Mouse (Mus musculus) heart, embryonic 13.5 days (tissue): Measurements from ENCODE around the gene Kirrel3. TPM values are rescaled to one million over a fixed set of nuclear protein-coding genes. Genes with fewer than 3 reads are reported as not detected.

Experiments
- ATAC-seq: fragments of 200-750 bp; cut with Nextera tagmentation; 2 replicates; pipeline ENCODE4 v1.8.0; 2017; ENCODE audit warnings: moderate TSS enrichment; ENCODE audit not compliant: insufficient number of reproducible peaks, low FRiP score, low TSS enrichment; ENCODE audit errors: extremely low read depth
- H3K27ac ChIP-seq: fragments of 300-500 bp; sonication (generic); replicated peaks from 2 replicates; pipeline ENCODE4 v1.5.1; 2015; ENCODE audit warnings: moderate library complexity, mild to moderate bottlenecking, inconsistent platforms
- H3K27me3 ChIP-seq: fragments of 300-500 bp; sonication (generic); replicated peaks from 2 replicates; pipeline ENCODE4 v1.6.1; 2015; ENCODE audit warnings: mild to moderate bottlenecking, inconsistent platforms
- H3K36me3 ChIP-seq: fragments of 300-500 bp; sonication (generic); 2 replicates; pipeline ENCODE4 v1.6.1; 2015; ENCODE audit warnings: mild to moderate bottlenecking, inconsistent platforms
- H3K4me1 ChIP-seq: fragments of 300-500 bp; sonication (generic); 2 replicates; pipeline ENCODE4 v1.6.1; 2015; ENCODE audit warnings: inconsistent platforms
- H3K4me2 ChIP-seq: fragments of 300-500 bp; sonication (generic); 2 replicates; pipeline ENCODE4 v1.6.1; 2015; ENCODE audit warnings: inconsistent platforms, mild to moderate bottlenecking, moderate library complexity
- H3K4me3 ChIP-seq: fragments of 300-500 bp; sonication (generic); 2 replicates; pipeline ENCODE4 v1.5.1; 2015; ENCODE audit warnings: moderate library complexity, mild to moderate bottlenecking, inconsistent platforms
- H3K9ac ChIP-seq: fragments of 300-500 bp; sonication (generic); 2 replicates; pipeline ENCODE4 v1.6.1; 2015; ENCODE audit warnings: inconsistent platforms, mild to moderate bottlenecking, moderate library complexity
- H3K9me3 ChIP-seq: fragments of 300-500 bp; sonication (generic); 2 replicates; pipeline ENCODE4 v1.6.1; 2016; ENCODE audit warnings: inconsistent platforms
- WGBS: fragments of 180-500 bp; shearing (Covaris S2); methylation state at CpG from one replicate; pipeline ENCODE4 v1.1.7; 2015; ENCODE audit warnings: mixed read lengths; 5-methylcytosine and 5-hydroxymethylcytosine counted together
- polyA plus RNA-seq: library from polyadenylated mRNA; unstranded; fragments of >200 nt; fragmentation: Nextera tagmentation; extraction: Ambion mirVana; gene quantifications from 2 replicates; pipeline ENCODE4 v1.2.1, GENCODE M21; 2015

Kirrel3 gene
- polyA plus RNA-seq, 1 experiment from 2014 or later = 1.0 TPM

DNA sequence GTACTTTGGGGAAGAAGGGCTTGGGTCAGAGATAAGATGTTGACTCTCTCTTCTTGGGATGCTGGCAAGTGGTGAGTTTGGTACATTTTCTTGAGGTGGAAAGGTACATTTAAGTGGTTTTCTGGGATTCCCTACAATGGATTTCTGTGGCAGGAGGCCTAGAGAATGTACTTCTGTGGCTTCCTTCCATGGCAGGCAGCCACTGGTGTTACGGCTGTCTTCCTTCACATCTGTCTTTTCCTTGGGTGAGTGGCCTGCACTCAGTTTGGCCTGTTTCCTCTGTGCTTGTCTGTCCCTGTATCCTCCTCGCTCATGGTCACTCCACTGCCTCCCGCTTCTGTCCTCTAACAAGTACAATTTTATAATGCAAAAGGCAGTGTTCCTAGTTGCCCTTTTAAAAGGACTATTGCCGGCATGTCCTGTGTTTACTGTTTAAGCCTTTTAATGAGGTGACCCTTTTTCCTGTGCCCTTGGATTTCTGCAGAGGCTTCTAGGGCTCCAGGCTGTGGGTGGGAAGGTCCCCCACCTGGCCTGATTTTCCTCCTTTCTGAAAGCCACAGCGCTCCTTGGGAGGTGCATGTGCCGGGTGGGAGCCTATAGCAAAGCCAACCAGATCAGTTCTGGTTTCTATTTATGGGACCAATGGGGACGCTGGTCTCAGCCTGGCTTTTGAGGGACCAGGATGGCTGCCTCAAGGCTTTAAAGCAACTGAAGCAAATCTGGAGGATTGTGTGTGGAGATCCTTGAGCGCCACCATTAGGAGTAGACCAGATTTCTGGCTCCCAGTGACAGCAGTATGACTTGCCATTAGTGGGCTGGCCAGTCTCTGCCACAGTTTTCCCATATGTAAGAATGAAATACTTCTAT lies 491.1 kb downstream of the Kirrel3 start:
- Histone ChIP-seq H3K27ac (no peak overlapping the region), H3K4me2 (no peak overlapping the region), H3K27me3 (no peaks in the 10 kb centered on the region), H3K36me3 (no peaks in the 10 kb centered on the region), H3K9ac (no peak overlapping the region), H3K9me3 (no peaks in the 10 kb centered on the region), H3K4me3 (no peak overlapping the region), H3K4me1 (no peaks in the 10 kb centered on the region)
- 66% methylated on average over 8 of the region's 8 CpGs for WGBS
- no peak for ATAC-seq

DNA sequence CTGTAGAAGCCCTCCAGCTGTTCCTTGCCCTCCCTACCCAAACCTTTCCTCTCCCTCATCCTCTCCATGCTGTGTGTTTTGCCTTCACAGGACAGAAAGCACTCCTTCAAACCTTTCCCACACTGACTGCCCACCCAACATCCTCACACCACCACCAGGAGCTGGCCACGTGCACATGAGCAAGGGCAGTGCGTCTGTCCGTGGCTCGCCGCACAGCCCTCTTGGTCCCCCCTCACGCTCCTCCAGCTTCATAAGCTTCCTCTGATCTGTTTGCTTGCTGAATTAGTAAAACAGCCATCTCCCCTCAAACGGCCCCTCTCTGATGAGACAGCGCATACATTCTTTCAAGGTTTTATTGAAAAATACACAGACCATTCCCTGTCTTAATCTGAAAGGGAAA lies 492.0 kb downstream of the Kirrel3 start:
- ATAC-seq = no peak
- Histone ChIP-seq H3K4me1 (no peaks in the 10 kb centered on the region), H3K9me3 (no peaks in the 10 kb centered on the region), H3K27me3 (peaks cover under 1% of the 10 kb centered on the region; the same call in 1 of the 2 replicates), H3K27ac (no peak overlapping the region), H3K36me3 (no peaks in the 10 kb centered on the region), H3K4me2 (no peak overlapping the region), H3K9ac (no peak overlapping the region), H3K4me3 (no peak overlapping the region)
- 69% methylated on average over 8 of the region's 8 CpGs for WGBS

DNA sequence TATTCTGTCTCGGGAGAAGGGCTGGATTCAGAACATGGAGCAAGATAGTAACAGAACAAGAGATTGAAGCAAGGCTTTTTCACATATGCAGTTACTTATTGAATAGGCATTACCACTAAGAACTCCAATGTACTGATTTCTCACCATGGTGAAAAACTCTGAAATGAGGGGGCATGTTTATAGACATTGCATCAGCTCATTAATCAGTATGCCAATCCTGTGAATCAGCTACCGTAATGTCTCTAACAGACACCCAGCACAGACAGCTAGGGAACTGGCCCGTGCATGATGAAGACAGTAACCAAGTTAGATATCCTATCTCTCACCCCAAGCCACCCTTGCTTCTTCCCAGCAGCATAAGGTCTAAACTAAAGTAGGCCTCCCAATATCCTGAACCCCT lies 492.5 kb downstream of the Kirrel3 start:
- no peaks in the 10 kb centered on the region for H3K4me1 ChIP-seq
- ATAC-seq = no peak
- no peak overlapping the region for H3K4me2 ChIP-seq
- no peaks in the 10 kb centered on the region for H3K36me3 ChIP-seq
- WGBS = 68% methylated on average over 3 of the region's 3 CpGs
- no peaks in the 10 kb centered on the region for H3K9me3 ChIP-seq
- no peak overlapping the region for H3K4me3 ChIP-seq
- H3K27ac ChIP-seq = no peak overlapping the region
- no peak overlapping the region for H3K9ac ChIP-seq
- H3K27me3 ChIP-seq = peaks cover 4% of the 10 kb centered on the region; the same call in 1 of the 2 replicates

DNA sequence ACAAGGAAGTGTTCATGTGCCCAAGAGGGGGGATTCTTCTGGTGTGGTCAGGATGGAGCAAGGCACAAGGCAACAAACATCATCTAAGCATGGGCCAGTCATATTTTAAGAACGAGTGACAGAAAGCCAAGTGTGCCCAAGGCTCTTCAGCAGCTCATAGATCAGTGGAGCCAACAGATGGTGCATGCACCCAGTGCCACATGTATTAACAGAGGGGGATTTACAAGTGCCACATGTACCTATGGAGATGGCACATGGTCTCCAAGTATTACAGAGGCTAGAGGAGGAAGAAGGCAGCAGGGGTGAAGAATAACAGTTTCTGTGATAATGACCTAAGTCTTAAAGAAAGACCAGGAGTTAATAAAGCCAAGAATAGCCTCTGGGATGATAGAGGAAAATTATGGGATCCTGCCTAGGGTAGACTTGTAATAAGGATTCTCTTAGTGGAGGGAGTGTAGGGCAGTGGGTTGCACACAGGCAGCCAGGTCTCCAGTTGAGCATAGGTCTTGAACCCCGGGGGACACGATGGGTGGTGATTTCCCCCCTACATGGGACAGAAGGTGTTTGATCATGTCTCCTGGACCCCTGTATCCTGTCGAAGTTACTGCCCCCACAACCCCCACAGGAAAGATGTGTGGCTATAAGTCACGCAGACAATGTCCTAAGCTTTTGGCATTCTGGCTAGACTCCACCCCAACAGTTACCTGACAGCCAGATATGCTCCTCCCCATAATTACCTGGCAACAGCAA lies 495.0 kb downstream of the Kirrel3 start:
- Histone ChIP-seq H3K9ac (no peak overlapping the region), H3K4me1 (peaks cover 3% of the 10 kb centered on the region; the same call in 1 of the 2 replicates), H3K27ac (no peak overlapping the region), H3K4me2 (no peak overlapping the region), H3K36me3 (no peaks in the 10 kb centered on the region), H3K27me3 (peaks cover 14% of the 10 kb centered on the region), H3K9me3 (no peaks in the 10 kb centered on the region), H3K4me3 (no peak overlapping the region)
- ATAC-seq = no peak
- WGBS = 66% methylated on average over 5 of the region's 5 CpGs

DNA sequence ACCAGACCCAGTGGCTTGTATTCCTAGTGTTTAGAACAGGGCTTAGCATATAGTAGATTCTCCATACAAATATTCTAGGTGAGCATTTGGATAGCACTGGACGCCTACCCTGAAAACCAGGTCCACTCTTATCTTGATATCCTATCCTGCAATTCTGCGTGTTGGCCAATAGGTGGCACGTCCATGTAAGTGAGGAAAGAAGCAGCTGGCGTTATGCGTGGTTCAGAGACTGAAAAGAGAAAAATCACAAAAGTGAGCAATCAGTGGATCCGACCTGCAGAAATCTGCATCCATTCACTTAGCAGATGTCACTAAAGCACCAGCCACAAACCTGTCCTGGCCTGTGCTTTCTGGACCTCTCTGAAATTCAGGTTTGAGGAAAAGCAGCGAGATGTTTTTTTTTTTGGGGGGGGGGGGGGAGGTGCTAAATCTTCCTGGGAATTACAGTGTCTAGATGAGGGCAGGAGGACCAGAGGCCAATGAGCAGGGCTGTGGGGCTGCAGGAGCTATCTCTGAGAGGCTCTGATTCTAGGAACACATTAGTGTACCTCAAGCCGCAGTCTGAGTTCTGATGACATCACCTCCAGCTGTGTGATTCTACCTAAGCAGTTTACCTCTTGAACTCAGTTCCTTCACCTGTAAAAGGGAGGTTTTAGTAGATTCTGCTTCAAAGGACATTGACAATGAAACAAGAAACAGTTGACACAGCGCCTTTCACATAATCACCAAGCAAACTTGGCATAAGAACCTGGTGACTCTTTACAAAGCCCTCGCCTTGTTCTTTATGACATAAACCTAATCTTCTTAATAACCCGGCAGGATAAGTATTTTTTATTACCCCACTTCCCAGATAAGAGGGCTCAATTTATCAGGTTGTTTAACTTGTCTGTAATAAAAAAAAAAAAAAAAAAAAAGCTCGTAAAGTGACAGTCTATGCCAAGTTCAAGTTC lies 498.1 kb downstream of the Kirrel3 start:
- no peaks in the 10 kb centered on the region for H3K36me3 ChIP-seq
- no peak overlapping the region for H3K27ac ChIP-seq
- peak overlapping the region; percentile 52 for H3K4me2 ChIP-seq
- 33% methylated on average over 12 of the region's 12 CpGs for WGBS
- H3K4me3 ChIP-seq = no peak overlapping the region
- no peak for ATAC-seq
- H3K4me1 ChIP-seq = peaks cover 3% of the 10 kb centered on the region; the same call in 1 of the 2 replicates
- H3K9ac ChIP-seq = peak overlapping the region; percentile 71
- H3K27me3 ChIP-seq = peaks cover 14% of the 10 kb centered on the region
- H3K9me3 ChIP-seq = no peaks in the 10 kb centered on the region

DNA sequence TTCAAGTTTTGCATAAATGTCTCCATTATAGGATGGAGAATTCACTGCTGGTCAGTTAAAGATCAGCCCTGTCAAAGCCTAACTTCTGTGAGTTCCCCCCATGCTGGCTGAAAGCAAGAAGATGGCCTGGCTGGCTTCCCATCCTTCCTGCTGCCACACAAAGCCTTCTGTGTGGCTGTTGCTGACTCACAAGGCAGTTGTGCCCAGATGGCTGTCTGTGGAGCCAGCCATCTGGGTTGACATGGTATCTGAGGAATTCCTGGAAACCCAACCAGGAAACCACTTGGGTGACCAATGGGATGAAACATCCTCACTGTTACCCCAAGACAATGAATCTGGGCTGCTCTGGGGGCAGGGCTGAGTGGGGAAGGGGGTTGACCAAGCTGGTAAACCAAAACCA lies 500.5 kb downstream of the Kirrel3 start:
- Histone ChIP-seq H3K4me1 (peaks cover 3% of the 10 kb centered on the region; the same call in 1 of the 2 replicates), H3K27ac (no peak overlapping the region), H3K4me3 (no peak overlapping the region), H3K27me3 (peaks cover 14% of the 10 kb centered on the region), H3K9ac (no peak overlapping the region), H3K36me3 (no peaks in the 10 kb centered on the region), H3K9me3 (no peaks in the 10 kb centered on the region), H3K4me2 (no peak overlapping the region)
- ATAC-seq = no peak

DNA sequence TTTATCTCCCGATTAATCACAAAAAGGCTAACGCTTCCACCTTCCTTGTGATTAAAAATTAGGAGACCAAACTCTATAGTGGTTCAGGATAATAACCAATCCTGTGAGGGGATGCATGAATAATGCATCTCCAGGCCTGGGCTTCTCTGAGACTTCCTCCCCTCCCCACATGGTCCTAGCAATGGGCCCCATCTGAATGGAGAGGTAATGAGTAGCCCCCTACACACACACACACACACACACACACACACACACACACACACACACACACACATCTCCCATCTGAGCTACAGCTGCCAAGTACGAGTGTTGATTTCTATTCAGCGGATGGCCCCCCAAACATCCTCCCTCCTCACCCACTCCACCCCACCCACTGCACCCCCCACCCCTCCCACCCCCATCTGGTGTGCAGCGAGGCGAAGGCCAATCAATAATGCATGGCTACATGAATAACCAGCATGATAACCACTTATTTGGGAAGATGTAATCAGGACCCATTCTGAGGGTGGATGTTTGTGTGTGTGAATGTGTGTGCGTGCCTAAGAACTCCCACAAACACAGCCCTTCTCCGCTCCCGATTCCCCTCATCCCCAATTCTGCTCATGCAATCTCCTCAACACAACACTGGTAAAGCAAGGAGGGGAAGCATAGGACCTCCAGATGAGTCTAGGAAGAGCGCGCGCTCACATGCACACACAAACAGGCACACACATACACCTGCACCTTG lies 501.9 kb downstream of the Kirrel3 start:
- Histone ChIP-seq H3K4me3 (no peak overlapping the region), H3K9ac (no peak overlapping the region), H3K4me2 (no peak overlapping the region), H3K36me3 (no peaks in the 10 kb centered on the region), H3K9me3 (no peaks in the 10 kb centered on the region), H3K27me3 (peaks cover 14% of the 10 kb centered on the region), H3K27ac (no peak overlapping the region), H3K4me1 (peaks cover 7% of the 10 kb centered on the region; the same call in 1 of the 2 replicates)
- no peak for ATAC-seq
- WGBS = 83% methylated on average over 12 of the region's 12 CpGs

DNA sequence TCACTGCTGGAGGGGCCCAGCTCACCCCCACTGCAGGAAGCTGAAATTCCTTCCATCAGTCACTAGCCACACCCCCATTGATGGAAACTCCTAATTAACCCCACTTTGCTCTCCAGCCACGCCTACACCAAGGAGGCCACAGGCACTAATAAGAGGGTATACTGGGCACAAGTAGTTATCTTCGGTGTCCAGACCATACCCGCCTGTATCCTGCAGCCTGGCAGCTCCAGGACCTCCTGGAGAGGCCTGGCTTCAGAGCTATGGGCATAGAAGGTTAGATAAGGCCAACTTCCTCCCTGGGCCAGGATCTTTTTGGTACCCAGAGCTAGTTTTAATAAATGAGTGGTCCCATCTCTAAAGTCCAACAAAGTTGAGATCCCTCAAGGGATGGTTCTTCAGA lies 503.0 kb downstream of the Kirrel3 start:
- Histone ChIP-seq H3K27ac (no peak overlapping the region), H3K9ac (no peak overlapping the region), H3K36me3 (no peaks in the 10 kb centered on the region), H3K4me2 (no peak overlapping the region), H3K9me3 (no peaks in the 10 kb centered on the region), H3K27me3 (peaks cover 9% of the 10 kb centered on the region), H3K4me3 (no peak overlapping the region), H3K4me1 (peaks cover 16% of the 10 kb centered on the region)
- 76% methylated on average over 3 of the region's 3 CpGs for WGBS
- ATAC-seq = no peak

DNA sequence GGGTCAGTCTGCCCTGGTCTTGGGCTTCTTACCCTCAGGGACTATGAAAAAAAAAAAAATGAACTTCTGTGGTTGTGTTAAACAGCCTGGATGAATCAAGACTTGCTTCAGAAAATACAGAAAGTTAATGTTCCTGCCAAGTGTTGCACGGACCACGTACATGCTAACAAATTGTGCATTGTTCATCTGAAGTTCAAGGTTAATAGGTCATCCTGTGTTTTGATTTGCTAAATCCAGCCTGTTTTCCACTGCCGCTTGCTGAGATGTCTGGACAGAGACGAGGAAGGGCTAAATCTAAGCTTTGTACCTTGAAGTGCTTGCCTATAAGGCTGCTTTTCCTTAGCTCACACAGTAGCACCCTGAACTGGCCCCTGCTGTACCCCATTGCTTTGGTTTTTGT lies 506.5 kb downstream of the Kirrel3 start:
- WGBS = 40% methylated on average over 4 of the region's 4 CpGs
- Histone ChIP-seq H3K9me3 (no peaks in the 10 kb centered on the region), H3K27me3 (no peaks in the 10 kb centered on the region), H3K9ac (no peak overlapping the region), H3K4me1 (peaks cover 36% of the 10 kb centered on the region), H3K4me2 (no peak overlapping the region), H3K36me3 (no peaks in the 10 kb centered on the region), H3K4me3 (no peak overlapping the region), H3K27ac (0 out of 2 replicates have a peak overlapping the region, but pooled peaks have one; percentile 14)
- ATAC-seq = no peak

DNA sequence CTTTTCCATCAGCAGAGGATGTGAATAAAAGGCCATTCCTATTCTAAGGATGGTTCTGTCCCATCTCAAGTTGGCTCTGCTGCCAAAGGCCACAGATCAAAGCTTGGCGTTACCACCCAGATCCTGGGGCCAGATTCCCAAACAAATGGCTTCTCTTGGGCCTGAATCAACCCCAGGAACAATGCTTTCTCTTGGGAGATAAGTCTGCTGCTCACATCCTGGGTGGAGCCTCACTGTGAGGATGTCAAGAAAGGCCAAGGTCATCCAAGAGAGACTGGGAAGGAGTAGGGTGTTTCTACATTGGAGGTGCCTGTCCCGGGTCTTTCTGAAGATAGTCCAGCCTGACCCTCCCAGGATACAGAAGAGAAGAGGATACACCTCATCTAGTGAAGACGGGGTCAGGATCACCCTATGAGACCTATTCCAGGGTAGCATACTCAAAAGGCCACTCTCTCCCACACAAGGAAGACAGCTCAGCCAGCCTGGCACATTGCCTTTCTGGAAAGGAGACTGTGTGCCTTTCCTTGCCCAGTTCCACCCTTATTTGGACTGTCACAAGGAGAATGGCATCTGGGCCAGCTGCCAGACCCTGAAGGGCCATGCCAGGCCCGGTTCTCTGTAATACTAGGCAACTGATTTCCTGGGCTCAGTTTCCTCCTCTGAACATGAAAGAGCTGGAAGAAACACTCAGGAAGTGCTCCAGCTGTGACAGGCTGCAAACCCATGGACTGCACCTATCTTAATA lies 507.9 kb downstream of the Kirrel3 start:
- peak; percentile 42; the same call in 1 of the 2 replicates for ATAC-seq
- Histone ChIP-seq H3K9ac (no peak overlapping the region), H3K27ac (peak overlapping the region; percentile 58), H3K4me3 (no peak overlapping the region), H3K4me1 (peaks cover 45% of the 10 kb centered on the region), H3K9me3 (no peaks in the 10 kb centered on the region), H3K27me3 (no peaks in the 10 kb centered on the region), H3K36me3 (no peaks in the 10 kb centered on the region), H3K4me2 (no peak overlapping the region)
- 49% methylated on average over 4 of the region's 4 CpGs for WGBS
